Mouse (Mus musculus) hindlimb bud, embryonic 11.5 days (tissue): Measurements from ENCODE around the gene Mat2a.
A peak's percentile ranks its signal among the peaks of the same experiment; 100 is the strongest.

Experiments used
- DNase-seq: peaks from one replicate; pipeline ENCODE4 v3.0.0-alpha.2; 2012; ENCODE audit warnings: low read depth, low spot score; ENCODE audit errors: extremely low spot score

The Mat2a gene

DNA sequence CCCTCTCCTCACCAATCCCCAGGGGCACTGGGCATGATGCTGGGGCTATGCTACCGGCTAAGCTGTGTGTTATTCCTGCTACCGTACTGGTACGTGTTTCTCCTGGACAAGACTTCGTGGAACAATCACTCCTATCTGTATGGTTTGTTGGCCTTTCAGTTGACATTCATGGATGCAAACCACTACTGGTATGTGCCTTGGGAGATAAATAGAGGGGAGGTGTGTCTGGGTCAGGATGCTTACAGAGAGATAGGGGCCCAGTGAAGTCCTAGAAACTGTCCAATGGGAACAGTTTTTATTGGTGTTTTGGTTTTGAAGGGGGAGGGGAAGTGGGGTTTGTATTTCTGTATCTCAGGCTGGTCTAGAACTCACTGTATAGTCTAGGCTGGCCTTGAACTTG is 21.1 kb downstream of the Mat2a start:
- DNase-seq: no peak

DNA sequence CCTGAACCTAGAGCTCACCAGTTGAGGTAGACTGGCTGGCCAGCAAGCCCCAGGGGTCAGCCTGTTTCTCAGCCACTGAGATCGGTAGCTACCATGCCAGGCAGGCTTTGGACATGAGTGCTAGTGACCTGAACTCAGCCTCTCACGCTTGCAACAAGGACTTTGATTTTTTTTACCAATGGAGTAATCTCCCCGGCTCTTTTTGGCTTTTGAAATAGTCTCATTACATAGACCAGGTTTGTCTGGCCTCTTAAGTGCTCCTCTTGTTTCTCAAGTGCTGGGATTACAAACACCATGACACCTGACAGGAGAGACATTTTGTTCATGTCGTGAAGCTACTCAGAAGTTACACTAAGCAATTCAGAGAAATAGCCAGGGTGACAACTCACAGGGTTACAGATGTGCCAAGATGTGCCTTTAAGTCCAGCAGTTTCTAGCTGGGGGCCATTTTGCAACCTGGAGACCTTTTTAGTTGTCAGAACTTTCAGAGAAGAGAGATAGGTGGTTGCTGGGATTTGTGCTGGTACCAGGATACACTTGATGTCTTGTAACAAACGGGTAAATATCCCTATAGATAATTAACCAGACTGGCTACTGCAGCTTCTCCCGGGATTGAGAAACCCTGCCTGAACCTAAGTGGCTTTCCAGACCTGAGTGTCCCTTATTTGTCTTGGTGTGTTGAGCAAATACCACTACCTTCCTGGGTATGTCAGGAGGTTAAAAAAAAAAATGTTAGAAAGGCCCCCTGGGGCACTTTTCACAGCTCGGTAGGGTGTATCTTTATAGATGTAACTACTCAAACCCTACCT is 23.2 kb downstream of the Mat2a start:
- no peak for DNase-seq

DNA sequence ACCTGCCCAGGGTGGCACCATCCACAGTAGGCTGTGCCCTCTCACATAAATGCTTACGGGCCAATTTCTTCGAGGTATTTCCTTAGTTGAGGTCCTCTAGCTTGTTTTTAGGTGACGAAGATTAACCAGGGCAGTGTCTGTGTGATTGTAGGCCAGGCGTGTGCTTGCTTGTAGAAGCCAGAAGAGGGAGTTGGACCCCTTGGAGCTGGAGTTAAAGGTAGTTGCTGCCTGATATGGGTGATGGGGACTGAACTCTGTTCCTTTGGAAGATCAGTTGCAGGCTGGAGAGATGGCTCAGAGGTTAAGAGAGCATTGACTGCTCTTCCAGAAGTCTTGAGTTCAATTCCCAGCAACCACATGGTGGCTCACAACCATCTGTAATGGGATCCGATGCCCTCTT is 24.2 kb downstream of the Mat2a start:
- DNase-seq: no peak

DNA sequence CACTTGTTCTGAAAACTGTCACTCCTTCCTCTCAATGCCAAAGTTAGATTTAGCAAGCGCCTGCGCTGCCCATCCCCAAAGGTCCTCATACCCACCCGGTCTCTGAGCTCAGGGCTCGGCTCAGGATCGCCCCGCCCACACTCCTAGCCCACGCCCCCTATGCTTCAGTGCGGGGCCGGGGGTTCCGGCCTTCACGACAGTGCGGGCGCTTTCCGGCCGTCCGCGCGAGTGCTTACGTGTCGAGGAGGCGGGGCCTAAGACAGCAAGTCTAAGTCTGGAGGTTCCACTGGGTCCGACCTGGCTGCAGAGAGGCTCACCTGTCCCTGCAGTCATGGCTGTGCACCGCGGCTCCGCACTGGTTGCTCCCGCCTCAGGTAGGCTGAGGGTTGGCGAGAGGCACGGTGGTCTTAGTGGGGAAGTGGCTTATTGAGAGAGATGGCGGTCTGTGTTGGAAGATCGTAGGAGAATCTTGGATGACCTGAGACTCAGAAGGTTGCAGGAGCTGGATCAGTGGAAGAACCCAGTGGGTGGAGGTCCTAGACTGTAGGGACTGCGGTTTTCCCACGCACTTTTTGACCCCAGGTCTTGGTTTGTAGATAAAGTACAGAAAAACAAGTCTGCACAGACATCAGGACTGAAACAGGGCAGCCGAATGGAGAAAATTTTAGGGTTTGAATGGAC is 25.1 kb downstream of the Mat2a start, which contains the start of gene Ggcx:
Ggcx (plus strand) TSS at position 233 of the 681 bp plus-strand sequence.
- DNase-seq: no peak

DNA sequence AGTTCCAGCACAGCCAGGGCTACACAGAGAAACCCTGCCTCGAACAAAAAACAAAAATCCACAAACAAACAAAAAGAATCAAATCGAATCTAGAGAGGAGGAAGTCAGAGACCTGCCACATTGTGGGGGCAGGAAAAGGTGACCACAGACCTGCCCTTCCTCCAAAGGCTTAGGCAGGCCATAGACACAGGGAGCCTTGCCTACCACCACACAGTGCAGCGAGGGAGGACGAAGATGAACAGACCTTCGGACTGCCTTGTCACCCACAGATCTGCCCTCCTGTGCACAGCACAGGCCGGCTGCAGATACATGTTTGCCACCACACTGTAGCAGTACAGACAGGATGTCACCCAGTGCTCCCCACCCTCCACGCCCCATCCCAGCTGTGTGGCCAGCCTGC is 28.8 kb downstream of the Mat2a start:
- DNase-seq: no peak

DNA sequence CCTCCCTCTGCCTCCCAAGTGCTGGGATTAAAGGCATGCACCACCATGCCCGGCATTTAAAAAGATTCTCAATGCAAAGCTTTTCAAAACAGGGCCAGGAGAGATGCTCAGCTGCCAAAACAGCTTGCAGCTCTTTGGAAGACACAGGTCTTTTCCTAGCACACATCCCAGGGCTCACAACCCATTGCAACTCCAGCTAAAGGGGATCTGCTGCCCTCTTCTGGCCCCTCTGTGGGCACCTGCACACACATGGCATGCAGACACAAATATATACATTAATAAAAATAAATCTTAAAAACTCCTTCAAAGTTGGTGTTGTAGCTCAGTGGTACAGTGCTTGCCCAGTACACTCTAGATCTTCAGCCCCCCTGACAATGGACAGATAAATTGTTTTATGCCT is 29.4 kb downstream of the Mat2a start:
- DNase-seq: no peak

DNA sequence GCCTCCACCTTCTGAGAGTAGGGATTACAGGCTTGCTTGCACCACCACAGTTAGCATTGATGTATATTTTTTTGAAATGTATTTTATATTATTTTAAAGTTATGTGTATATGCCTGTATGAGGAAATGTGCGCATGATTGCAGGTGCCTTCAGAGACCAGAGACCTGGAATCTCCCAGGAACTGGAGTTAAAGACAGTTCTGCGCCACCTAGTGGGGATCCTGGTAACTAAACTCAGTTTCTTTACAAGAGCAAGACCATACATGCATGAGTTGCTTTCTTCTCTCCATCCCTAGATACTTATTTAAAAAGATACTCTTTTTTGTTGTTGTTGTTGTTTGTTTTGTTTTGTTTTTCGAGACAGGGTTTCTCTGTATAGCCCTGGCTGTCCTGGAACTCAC is 29.8 kb downstream of the Mat2a start:
- DNase-seq: no peak

DNA sequence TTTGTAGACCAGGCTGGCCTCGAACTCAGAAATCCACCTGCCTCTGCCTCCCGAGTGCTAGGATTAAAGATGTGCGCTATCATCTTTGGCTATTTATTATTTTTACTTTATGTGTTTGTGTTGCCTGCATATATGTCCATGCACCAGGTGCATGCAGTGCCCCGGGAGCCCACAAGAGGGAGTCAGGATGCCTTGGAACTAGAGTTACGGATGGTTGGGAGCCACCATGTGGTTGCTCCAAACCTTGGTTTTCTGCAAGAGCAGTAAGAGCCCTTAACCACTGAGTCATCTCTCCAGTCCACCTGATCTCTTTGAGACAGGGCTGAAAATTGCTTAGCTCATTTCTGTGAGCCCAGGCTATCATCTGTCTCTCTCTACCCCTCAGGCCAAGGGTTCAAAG is 32.2 kb downstream of the Mat2a start:
- peak; percentile 86 for DNase-seq

DNA sequence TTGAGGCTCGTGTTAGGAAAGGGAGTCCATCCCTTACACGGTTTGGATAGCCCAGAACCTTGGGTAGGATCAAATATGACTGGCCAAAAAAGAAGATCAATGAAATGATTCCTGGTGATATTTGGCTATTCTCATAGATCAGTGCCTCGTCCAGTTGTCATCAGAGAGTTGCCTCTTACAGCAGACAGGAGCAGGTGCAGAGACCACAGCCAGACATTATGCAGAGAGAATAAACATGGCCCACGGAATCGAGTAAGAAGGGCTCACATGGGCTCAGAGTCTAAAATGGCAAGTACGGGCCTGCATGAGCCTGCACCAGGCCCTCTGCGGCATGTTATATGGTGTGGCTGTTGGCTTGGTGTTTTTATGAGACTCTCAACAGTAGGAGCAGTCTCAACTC is 34.0 kb downstream of the Mat2a start:
- no peak for DNase-seq

DNA sequence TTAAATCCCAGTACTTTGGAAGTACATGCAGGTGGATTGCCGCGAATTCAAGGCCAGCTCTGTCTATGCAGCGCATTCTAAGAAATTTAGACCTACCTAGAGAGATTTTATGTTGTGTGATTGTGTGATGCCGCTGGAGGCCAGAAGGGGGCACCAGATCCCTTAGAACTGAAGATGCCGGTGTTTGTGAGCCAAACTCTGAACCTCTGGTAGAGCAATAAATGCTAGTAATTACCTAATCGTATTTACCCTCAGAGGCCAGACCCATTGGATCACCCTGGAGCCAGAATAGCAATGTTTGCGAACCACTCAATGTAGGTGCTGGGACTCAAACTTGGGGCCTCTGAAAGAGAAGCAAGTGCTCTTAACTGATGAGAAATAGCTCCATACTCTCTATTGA is 37.5 kb downstream of the Mat2a start:
- no peak for DNase-seq

DNA sequence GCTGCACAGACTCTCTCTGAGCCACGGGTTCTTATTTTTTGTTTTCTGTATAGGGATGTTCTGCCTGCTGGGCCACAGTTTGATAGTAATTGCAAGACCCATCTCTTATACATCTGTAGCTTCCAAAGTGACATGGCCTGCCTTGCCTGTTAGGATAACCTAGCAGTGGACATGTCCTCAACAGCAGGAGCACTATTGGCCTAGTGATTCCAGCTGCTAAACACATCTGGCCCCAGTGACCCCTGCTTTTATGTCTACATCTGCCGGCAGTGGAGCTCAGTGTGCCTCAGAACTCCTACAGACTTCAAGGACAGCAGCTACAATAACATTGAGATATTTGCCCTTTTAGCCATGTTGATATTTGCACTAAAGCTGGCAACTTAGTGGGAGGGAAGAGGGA is 39.4 kb downstream of the Mat2a start:
- DNase-seq: no peak

DNA sequence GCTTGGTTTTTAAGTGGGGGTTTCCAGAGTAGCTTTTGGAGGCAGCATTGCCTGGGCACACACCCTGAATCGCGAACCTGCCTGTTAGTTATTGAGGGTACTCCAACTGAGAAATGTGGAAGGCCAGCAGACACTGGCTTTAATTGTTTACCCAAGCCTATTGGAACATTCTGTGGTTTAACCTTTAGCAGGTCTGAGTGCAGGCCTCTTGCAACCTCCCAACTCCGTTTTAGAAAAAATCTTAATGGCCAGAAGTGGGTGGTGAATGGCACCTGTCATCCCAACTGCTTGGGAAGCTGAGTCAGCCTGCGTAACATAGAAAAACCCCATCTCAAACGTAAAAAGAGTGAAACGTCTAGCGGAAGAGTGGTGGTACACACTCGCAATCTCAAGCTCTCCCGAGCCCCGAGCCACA is 42.5 kb downstream of the Mat2a start:
- DNase-seq: no peak

DNA sequence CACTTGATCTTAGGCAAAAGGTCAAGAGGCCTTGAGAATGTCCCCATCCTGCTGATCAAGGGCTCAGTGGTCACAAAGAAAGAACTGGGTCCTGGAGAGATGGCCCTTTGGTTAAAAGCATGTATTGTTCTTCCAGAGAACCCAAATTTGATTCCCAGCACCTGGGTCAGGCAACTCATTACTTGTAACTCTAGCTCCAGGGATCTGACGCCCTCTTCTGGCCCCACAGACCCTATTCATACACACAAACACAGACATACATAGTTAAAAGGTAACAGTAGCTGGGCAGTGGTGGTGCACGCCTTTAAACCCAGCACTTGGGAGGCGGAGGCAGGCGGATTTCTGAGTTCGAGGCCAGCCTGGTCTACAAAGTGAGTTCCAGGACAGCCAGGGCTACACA is 47.0 kb downstream of the Mat2a start:
- DNase-seq: no peak

DNA sequence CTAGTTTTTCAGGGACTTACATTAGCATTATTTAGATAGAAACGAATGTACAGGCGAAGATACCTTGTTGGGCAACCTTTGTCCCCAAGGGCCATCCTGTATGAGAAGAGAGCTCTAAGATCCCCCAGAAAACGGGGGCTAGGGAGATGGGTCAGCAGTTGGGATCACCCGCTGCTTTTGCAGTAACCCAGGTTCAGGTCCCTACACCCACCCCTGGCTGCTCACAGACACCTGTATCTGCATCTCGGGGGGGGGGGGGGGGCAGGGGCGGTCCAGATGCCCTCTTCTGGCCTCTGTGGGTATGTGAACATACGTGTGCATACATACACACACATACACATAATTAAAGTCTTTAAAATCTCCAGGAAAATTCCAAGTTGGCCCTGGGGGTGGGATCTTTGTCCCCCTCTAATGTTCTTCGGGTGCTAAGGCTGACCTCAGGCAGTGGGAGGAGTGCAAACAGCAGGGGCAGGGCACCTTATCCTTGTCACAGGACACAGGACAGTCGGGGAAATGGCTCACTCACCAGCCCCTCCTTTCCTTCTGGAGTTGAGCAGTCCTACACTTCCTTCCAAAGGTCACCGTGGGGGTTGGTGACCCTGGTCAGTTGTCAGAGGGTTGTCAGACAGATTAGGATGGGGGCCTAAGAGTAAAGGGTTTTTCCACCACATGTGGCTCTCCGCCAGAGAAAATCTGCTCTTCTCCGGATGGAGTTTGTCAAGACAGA is 48.4 kb downstream of the Mat2a start:
- DNase-seq: no peak

DNA sequence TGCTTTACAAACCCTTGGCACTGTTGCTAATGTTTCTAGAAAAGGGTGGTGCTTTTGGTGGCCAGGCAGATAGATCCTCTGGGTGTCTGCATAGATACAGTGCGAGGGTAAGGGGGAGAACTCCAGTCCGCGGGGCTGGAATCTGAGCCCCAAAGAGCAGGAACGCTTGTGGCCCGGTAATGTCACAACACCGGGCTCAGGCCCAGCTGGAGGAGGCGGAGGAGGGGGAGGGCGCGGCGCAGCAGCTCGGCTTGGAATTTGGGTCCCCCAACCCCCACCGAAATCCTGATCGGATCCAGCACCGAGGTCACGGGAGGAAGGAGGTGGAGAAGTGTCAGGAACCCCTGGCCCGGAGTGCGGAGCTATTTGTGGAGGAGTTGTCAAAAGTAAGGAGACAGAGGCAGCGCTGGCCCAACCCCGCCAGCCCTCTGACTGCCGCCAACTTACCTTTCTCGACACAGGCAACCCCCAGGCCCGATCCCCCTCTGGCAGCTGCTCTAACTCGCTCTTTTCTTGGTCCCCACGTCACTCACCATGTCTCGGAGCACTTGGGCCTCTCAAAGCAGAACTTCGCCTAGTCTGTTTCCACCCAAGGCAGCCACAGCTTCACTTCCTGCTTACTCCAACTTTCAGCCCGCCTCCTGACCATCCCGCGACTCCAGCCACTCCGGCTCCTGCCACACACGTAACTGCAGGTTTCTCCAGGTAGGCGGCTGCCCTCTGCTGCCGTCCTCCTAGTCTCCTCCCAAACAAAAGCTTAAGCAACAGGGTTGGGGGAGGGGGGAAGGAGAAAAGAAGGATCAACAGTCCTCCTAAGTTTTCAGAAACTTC is 49.2 kb downstream of the Mat2a start, which contains the start of gene Vamp8:
Vamp8 (minus strand) TSS at position 763 of the 831 bp plus-strand sequence.
- DNase-seq: no peak

DNA sequence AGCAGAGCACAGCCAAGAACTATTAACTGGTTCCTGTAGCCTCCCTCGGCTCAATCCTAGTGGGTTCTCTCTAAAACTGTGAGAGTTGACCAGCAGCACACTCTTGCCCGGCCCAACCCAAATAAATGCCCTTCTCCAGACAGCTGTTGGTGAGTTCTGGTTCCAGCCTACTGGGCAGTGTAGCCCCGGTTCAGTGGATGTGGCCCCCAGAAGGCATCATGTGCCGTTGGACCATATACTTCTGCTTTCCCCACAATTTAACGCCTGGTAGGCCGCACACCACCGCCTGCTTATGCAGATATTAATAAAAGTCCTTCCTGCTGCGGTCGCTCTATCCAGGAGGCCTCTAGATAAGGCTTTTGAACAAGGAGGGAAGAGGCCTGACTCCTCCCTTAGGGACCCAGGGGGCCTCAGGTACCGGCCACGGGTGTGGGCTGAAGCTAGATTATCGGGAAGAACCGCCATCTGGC is 49.9 kb downstream of the Mat2a start:
- no peak for DNase-seq

DNA sequence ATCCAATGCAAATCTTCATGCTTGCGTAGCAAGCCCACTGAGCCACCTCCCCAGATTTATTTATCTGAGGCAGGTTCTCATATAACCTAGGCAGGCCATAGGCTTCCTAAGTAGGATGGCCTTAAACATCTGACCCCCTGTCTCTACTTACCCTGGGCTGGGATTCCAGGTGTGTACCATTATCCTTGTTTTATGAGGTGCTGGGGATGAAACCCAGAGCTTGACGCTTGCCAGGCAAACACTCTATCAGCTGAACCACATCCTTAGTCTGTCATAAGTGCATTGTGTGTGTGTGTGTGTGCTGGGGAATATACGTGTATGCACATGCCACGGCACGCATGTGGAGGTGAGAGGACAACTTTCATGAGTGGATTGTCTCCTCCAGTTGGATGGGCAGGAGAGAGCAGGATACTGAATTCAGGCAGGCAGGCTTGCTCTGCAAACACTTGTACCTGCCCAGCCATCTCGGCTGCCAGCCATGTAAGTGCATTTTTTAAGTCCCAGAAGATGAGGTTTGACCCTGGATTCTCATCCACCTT is 50.5 kb downstream of the Mat2a start:
- DNase-seq: no peak

DNA sequence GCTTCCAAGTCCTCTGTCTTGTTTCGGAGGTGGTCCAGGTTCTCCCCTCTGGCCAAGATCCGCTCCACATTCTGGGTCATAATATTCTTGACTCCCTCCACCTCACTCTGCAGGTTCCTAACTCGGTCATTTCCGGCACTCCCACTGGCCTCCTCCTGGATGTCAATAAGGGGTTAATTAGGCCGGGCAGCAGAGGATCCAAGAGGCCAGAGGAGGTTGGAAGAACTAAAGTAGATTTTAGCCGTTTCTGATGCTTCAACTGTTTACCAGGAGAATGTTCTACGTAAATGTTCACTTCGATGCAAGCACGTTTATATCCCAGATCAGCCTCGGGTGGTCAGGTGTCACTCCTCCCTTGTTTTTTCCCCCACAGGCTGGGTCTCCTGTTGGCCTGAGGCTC is 51.1 kb downstream of the Mat2a start:
- no peak for DNase-seq

DNA sequence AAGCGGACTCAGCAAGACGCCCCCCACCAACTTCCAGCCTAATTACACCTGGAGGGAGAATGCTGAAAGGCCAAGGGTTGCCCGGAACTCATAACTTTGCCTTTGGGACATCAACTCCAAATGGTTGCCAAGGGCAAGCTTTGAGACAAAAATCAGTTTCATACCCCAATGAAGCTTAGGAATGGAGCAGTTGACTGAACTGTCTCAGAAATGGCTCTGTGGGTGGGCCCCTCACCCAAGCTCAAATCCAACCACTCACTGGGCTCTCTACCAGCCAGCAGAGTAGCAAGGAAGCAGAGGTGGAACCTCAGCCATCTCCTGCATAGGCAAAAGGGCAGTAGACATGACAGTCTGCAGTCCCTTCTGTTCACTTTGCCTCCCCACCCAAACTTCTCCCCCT is 51.5 kb downstream of the Mat2a start:
- no peak for DNase-seq

DNA sequence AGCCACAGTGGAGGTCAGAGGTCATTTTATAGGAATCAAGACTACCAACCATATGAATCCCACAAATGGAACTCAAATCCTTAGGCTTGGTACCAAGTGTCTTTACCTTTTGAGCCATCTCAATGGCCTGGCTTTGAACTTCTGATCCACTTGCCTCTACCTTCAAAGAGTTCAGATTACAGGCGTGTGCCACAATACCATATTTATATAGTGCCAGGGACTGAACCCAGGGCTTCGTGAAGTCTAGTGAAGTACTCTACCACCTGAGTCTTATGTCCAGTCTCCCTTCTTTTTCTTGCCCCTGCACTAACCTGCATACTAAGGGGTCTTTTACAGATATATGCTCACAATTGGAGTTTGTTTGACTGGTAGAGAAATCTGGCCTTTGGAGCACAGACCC is 52.8 kb downstream of the Mat2a start:
- DNase-seq: no peak

DNA sequence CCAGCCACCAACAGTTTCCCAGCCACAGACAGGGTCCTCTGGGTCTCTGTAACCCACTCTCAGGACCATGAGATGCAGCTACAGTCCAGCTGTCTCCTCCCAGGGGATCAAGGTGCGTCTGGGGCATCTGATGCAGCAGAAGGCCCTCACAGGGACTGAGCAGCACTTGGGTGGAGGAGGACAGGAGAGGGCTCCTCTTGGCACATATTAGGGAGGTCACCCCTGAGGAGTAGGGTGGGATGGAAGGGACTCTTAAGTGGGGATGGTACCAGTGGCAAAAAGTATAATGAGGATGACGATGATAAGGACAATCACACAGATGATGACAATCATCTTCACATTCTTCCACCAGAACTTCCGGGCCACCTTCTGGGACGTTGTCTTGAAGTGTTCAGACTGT is 54.1 kb downstream of the Mat2a start:
- no peak for DNase-seq
